Mouse (Mus musculus): Measurements from ENCODE around the gene Hectd1. TPM values are rescaled to one million over a fixed set of nuclear protein-coding genes. Genes with fewer than 3 reads are reported as not detected.

Hectd1 gene
- total and polyA plus RNA-seq, 3 experiments, result 17.3 to 85.1 (median 74.9) TPM

GRCm38 (mm10) chr12:51703859-51704258 is 125.5 kb downstream of the Hectd1 start:
- TF ChIP-seq EP300 (IDR thresholded peaks at IDR 0.05; ENCODE audit: insufficient read depth, low read depth, low read length) (no peak), CTCF (IDR thresholded peaks at IDR 0.05) (no peak), POLR2A (IDR thresholded peaks at IDR 0.05; ENCODE audit: insufficient read depth, low read depth, low read length) (no peak)
- Histone ChIP-seq H3K4me1 (ENCODE audit: control insufficient read depth, insufficient read depth, low read length) (peaks cover 11% of the 10 kb centered on the region), H3K4me3 (no peak overlapping the region), H3K36me3 (ENCODE audit: control insufficient read depth, insufficient read depth, low read length) (no peaks in the 10 kb centered on the region), H3K27me3 (ENCODE audit: control insufficient read depth, insufficient read depth, low read length) (no peaks in the 10 kb centered on the region), H3K79me2 (replicated peaks; ENCODE audit: control insufficient read depth, insufficient read depth, low read length) (peaks cover 1% of the 10 kb centered on the region; the same call in 1 of the 2 replicates), H3K27ac (no peak overlapping the region; the same call in 1 of the 2 replicates), H3K9ac (ENCODE audit: low read depth, low read length) (no peak overlapping the region)
- intact Hi-C loops (cut with DNase I), result no loop called here
- DNase-seq, result no peak
- WGBS, result 87% methylated on average over 1 of the region's 1 CpGs

GRCm38 (mm10) chr12:51701723-51702122 is 127.6 kb downstream of the Hectd1 start:
- TF ChIP-seq CTCF (IDR thresholded peaks at IDR 0.05) (peak; percentile 51), POLR2A (IDR thresholded peaks at IDR 0.05; ENCODE audit: insufficient read depth, low read depth, low read length) (no peak)
- H3K4me1 ChIP-seq (ENCODE audit: control insufficient read depth, insufficient read depth, low read length), result peaks cover 10% of the 10 kb centered on the region
- H3K36me3 ChIP-seq (ENCODE audit: control insufficient read depth, insufficient read depth, low read length), result no peaks in the 10 kb centered on the region
- no peaks in the 10 kb centered on the region for H3K27me3 ChIP-seq (ENCODE audit: control insufficient read depth, insufficient read depth, low read length)
- H3K9ac ChIP-seq (ENCODE audit: low read depth, low read length), result no peak overlapping the region
- intact Hi-C loops (cut with DNase I), result no loop called here
- DNase-seq, result no peak
- no peak overlapping the region for H3K4me3 ChIP-seq
- peaks cover 2% of the 10 kb centered on the region; the same call in 1 of the 2 replicates for H3K79me2 ChIP-seq (replicated peaks; ENCODE audit: control insufficient read depth, insufficient read depth, low read length)
- no peak overlapping the region for H3K27ac ChIP-seq

DNA sequence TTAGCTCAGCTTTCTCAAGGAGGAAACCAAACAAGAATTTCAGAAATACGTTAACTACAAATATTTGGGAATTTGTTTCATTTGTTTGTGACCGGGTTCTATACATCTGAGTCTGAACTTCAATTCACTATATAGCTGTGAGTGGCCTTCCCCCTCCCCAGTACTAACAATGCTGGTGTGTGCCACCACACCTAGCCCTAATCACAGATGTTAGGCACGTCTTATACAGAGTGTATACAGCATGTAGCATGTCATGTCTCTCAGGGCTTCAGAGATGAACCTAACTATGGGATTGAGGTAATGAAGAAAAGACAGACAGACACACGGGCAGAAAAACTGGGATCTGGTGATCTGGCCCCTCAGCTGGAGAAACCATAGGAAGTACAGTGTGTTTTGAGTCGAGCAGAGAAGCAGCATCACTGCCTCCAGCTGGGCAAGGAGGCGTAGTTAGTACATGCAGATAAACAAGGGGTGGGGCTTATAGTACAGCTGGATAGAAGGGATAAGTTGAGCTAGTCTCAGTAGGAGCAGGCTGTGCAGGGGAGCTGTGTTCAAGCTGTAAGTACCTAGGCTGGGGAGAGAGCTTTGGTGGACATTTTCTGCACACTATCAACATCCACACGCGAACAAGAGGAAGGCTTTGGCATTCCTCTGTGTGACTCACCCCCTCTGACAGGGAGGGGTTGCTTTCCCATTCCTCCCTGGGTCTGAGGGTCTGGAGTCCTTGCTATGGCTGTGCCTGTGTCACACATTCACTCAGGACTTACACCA is 129.5 kb downstream of the Hectd1 start:
- H3K9ac ChIP-seq (ENCODE audit: low read depth, low read length), result no peak overlapping the region
- H3K27me3 ChIP-seq (ENCODE audit: control insufficient read depth, insufficient read depth, low read length), result no peaks in the 10 kb centered on the region
- H3K79me2 ChIP-seq (replicated peaks; ENCODE audit: control insufficient read depth, insufficient read depth, low read length), result peaks cover 2% of the 10 kb centered on the region
- DNase-seq, result no peak
- peaks cover 3% of the 10 kb centered on the region; the same call in 1 of the 2 replicates for H3K36me3 ChIP-seq (ENCODE audit: control insufficient read depth, insufficient read depth, low read length)
- intact Hi-C loops (cut with DNase I), result no loop called here
- TF ChIP-seq CTCF (IDR thresholded peaks at IDR 0.05) (no peak), EP300 (IDR thresholded peaks at IDR 0.05; ENCODE audit: insufficient read depth, low read depth, low read length) (no peak), POLR2A (IDR thresholded peaks at IDR 0.05; ENCODE audit: insufficient read depth, low read depth, low read length) (no peak)
- no peak overlapping the region for H3K4me3 ChIP-seq
- no peak overlapping the region for H3K27ac ChIP-seq
- WGBS, result 43% methylated on average over 8 of the region's 8 CpGs
- peaks cover 7% of the 10 kb centered on the region for H3K4me1 ChIP-seq (ENCODE audit: control insufficient read depth, insufficient read depth, low read length)

DNA sequence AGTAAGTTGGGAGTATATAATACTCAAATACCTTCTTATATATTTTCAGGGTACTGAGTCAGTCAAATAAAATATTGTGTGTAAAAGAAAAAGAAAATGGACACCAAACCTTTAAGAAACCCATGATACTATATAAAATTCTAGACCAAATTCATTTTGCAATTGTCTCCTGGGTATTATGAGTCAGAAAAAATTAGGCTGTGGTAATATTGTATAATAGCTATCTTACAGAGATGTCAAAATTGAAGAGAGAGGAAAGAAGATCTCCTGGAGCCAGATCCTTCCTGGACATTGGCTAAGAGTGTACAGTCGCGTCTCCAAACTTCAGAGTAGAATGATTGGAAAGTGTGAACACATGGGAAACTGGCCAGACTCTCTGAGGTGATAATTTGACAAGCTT is 133.2 kb downstream of the Hectd1 start:
- TF ChIP-seq POLR2A (IDR thresholded peaks at IDR 0.05; ENCODE audit: insufficient read depth, low read depth, low read length) (no peak), EP300 (IDR thresholded peaks at IDR 0.05; ENCODE audit: insufficient read depth, low read depth, low read length) (no peak)
- Histone ChIP-seq H3K4me1 (ENCODE audit: control insufficient read depth, insufficient read depth, low read length) (peaks cover 12% of the 10 kb centered on the region), H3K79me2 (replicated peaks; ENCODE audit: control insufficient read depth, insufficient read depth, low read length) (peaks cover 2% of the 10 kb centered on the region), H3K4me3 (no peak overlapping the region), H3K27me3 (ENCODE audit: control insufficient read depth, insufficient read depth, low read length) (no peaks in the 10 kb centered on the region), H3K36me3 (ENCODE audit: control insufficient read depth, insufficient read depth, low read length) (peaks cover 10% of the 10 kb centered on the region), H3K27ac (no peak overlapping the region), H3K9ac (ENCODE audit: low read depth, low read length) (no peak overlapping the region)
- no peak for DNase-seq
- 73% methylated on average over 2 of the region's 2 CpGs for WGBS
- intact Hi-C loops (cut with DNase I), result no loop called here

DNA sequence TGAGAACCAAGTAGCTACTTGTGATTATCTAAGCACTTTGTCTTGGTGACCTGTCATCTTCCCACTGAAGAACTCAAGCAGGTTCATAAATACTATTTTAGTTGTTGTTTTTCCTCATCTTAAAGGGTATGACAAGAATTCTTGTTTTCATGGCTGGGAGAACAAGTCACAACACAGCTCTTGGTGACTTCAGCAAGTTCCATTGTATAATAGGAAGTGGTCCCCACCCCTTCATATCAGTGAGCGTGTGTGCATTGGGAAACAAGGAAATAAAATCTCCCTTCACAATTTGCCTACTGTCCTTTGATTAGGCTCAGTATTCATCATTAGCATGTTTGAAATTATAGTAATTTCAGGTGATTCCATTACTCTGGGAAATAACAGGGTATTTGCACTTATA is 134.4 kb downstream of the Hectd1 start:
- Histone ChIP-seq H3K4me1 (ENCODE audit: control insufficient read depth, insufficient read depth, low read length) (peaks cover 10% of the 10 kb centered on the region), H3K9ac (ENCODE audit: low read depth, low read length) (no peak overlapping the region), H3K36me3 (ENCODE audit: control insufficient read depth, insufficient read depth, low read length) (peaks cover 10% of the 10 kb centered on the region), H3K4me3 (no peak overlapping the region), H3K79me2 (replicated peaks; ENCODE audit: control insufficient read depth, insufficient read depth, low read length) (peaks cover 4% of the 10 kb centered on the region), H3K27ac (peak overlapping the region; percentile 66), H3K27me3 (ENCODE audit: control insufficient read depth, insufficient read depth, low read length) (no peaks in the 10 kb centered on the region)
- intact Hi-C loops (cut with DNase I), result no loop called here
- TF ChIP-seq POLR2A (IDR thresholded peaks at IDR 0.05; ENCODE audit: insufficient read depth, low read depth, low read length) (no peak), CTCF (IDR thresholded peaks at IDR 0.05) (no peak), EP300 (IDR thresholded peaks at IDR 0.05; ENCODE audit: insufficient read depth, low read depth, low read length) (no peak)
- 44% methylated on average over 1 of the region's 1 CpGs for WGBS
- no peak for DNase-seq

DNA sequence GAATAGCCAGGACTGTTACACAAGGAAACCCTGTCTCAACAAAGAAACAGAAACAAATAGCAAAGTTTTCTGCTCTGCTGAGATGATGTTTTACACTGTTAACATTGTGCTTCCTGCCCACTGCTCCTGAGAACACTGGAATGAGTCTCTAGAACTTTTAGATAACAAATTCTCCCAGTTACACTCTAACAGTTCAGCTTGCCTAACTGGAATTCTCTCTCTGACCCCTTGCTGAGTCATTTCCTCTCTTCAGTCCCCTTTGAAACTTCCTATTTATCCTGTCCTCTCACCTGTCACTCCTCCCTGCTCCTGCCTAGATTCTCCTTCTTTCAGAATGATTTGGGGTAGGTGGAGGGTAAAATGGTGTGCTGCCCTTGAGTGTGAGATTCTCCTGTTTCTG is 135.2 kb downstream of the Hectd1 start:
- H3K9ac ChIP-seq (ENCODE audit: low read depth, low read length), result no peak overlapping the region
- no peaks in the 10 kb centered on the region for H3K27me3 ChIP-seq (ENCODE audit: control insufficient read depth, insufficient read depth, low read length)
- no peak for TF ChIP-seq POLR2A (IDR thresholded peaks at IDR 0.05; ENCODE audit: insufficient read depth, low read depth, low read length)
- TF ChIP-seq EP300 (IDR thresholded peaks at IDR 0.05; ENCODE audit: insufficient read depth, low read depth, low read length), result no peak
- no peak for TF ChIP-seq CTCF (IDR thresholded peaks at IDR 0.05)
- peaks cover 4% of the 10 kb centered on the region for H3K79me2 ChIP-seq (replicated peaks; ENCODE audit: control insufficient read depth, insufficient read depth, low read length)
- H3K36me3 ChIP-seq (ENCODE audit: control insufficient read depth, insufficient read depth, low read length), result peaks cover 14% of the 10 kb centered on the region
- no peak overlapping the region for H3K4me3 ChIP-seq
- H3K4me1 ChIP-seq (ENCODE audit: control insufficient read depth, insufficient read depth, low read length), result peaks cover 11% of the 10 kb centered on the region
- intact Hi-C loops (cut with DNase I), result no loop called here
- no peak for DNase-seq
- H3K27ac ChIP-seq, result peak overlapping the region; percentile 66

Other genes with a start within 250 kb of the Hectd1 start
- gene Coch, start 236.2 kb downstream of the Hectd1 start, total RNA-seq (2021), result under 1 TPM; 0.25 to 0.37 TPM
- 0.16 and 0.44 TPM in 2 replicates for gene Coch, start 236.2 kb downstream of the Hectd1 start, polyA plus RNA-seq (2012; rRNA removed)
- gene Ap4s1, start 138.5 kb downstream of the Hectd1 start, total RNA-seq (2021), result 10 to 100 TPM; 52.0 to 65.4 TPM
- gene Ap4s1, start 138.5 kb downstream of the Hectd1 start, polyA plus RNA-seq (2012; rRNA removed), result 20.4 and 31.1 TPM in 2 replicates
- 100 to 1,000 TPM; 106 to 114 TPM for gene Strn3, start 137.6 kb downstream of the Hectd1 start, total RNA-seq (2021)
- 24.6 and 57.9 TPM in 2 replicates for gene Strn3, start 137.6 kb downstream of the Hectd1 start, polyA plus RNA-seq (2012; rRNA removed)
- gene Heatr5a, start 141.8 kb upstream of the Hectd1 start, total RNA-seq (2021), result 10 to 100 TPM; 20.6 to 21.4 TPM
- 23.6 and 47.9 TPM in 2 replicates for gene Heatr5a, start 141.8 kb upstream of the Hectd1 start, polyA plus RNA-seq (2012; rRNA removed)
- 1 to 10 TPM; 4.4 to 5.5 TPM for gene Dtd2, start 177.0 kb upstream of the Hectd1 start, total RNA-seq (2021)
- 3.9 and 5.9 TPM in 2 replicates for gene Dtd2, start 177.0 kb upstream of the Hectd1 start, polyA plus RNA-seq (2012; rRNA removed)
- not detected for gene Gpr33, start 198.5 kb upstream of the Hectd1 start, total RNA-seq (2021)
- gene Gpr33, start 198.5 kb upstream of the Hectd1 start, polyA plus RNA-seq (2012; rRNA removed), result not detected in 2 replicates

Measured in heart, adult 2 months (tissue).